Mouse (Mus musculus): ENCODE measurements at regions not wholly inside any gene's neighbourhood (a gene's known extent, or its start where the extent isn't known, plus 50 kb on each side); places are given as distances from the start of the nearest gene placed in this dataset.
A peak's percentile ranks its signal among the peaks of the same experiment; 100 is the strongest.

DNA sequence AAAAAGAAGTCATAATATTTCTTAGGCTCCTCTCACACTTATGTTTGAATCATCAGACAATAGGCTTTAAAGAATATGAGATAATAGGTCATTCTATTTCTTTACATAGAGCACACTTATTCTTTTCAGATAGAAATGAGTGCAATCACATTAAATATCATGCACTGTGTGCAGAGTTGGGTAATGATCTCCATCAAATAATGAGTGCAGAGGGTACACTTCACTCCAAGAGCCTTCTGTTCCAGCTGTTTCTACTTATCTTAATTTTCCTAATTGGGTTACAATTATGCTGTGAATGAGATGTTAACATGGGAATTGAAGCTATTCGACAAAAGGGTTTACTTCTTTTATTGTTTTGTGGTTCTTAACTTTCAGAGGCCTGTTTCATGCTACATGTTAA is 707.5 kb upstream of the Mdga2 start:
- DNase-seq (ENCODE audit: low read depth, low spot score) = no peak

- no peak for DNase-seq (ENCODE audit: low read depth, low spot score)
These were observed 692.3 kb upstream of the Mdga2 start for GRCm38 (mm10) chr12:67914603-67915002.

DNA sequence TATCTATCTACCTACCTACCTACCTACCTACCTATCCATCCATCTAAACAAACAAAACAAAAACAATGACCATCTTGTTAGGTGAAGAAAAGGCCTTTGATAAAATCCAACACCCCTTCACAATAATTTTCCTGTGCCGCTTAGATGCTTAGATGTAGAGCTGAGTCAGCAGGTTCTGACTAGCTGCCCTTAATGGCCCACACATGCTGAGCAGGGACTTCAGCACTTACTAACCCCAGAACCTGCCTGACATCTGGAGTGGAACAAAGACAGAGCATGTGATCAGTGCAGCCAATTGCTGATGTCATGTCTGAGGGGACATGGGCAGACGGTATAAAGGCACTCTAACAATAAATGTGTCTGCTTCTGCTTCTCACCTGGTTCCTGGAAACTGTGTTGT is 664.9 kb upstream of the Mdga2 start:
- DNase-seq (ENCODE audit: low read depth, low spot score) = no peak

DNA sequence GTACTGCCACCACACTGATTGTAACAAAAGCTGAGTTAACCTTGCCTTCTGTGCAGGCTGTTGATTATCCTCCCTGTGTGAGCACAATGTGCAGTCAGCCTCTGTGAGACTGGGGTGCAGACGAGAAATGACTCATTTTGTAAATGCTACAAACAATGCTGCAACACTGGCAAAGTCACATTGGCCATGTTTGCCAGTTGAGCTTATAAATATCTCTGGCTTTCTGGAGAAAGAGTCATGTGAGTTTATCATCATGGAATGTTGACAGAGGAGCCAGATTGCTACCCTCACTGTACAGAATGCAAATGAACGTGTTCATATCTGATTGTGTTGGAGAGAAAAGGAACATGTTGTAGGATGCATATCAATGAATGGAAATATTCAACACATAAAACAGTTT is 640.3 kb upstream of the Mdga2 start:
- peak; percentile 66 for DNase-seq (ENCODE audit: low read depth, low spot score)

DNA sequence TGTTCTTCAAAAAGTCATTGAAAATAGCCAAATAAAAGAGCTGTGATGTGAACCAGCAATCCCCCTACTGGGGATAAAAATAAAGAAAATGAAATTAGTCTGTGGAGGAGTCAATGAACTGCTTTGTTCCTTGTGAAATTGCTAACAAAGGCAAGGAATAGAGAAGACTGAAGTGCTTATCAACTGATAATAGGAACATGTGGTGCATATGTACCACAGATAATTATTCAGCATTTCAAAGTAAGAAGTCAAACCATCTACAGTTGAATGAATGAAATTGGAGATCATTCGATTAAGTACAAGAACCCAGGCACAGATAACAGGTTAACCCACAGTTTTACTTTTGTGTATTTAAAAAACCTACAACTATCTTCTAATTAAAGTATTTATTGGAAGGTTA is 638.4 kb upstream of the Mdga2 start:
- no peak for DNase-seq (ENCODE audit: low read depth, low spot score)

DNA sequence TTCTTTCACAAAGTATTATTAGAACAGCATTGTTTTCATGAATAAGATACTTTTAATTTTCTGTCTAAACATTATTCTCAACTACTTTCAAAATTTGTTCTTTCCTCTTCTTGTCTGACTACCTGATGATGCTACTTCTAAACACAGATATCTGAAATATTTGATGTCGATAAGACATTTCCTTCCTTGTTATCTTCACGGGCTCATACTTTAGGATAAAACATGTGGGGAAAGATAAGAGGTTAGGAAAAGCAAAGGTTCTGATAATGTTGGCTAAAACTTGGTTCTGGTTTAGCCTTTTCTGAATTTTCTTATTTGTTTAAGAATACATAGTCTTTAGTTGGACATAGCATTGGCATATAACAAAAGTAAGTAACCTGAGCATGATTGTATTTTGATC is 630.3 kb upstream of the Mdga2 start:
- no peak for DNase-seq (ENCODE audit: low read depth, low spot score)

- no peak for DNase-seq (ENCODE audit: low read depth, low spot score)
These were observed 625.2 kb upstream of the Mdga2 start for GRCm38 (mm10) chr12:67847517-67847916.

DNA sequence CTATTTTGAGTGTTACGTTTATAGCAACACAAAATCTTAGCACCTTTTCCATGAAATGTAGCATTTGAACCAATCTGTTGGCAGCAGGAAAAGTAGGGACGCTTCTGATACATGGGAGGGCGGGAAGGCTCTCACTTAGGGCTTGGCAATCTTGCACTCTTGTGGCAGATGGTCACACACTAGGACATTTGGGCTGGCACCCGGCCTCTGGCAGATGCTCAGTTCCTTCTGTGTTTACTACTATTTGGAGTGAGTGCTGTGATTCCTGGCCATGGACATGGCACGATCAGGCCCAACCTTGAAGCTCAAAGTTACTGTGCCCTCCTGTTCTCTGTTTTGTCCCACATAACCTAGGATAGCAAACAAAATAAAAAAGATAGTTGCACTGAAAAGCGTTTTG is 581.9 kb upstream of the Mdga2 start:
- DNase-seq (ENCODE audit: low read depth, low spot score) = no peak

DNA sequence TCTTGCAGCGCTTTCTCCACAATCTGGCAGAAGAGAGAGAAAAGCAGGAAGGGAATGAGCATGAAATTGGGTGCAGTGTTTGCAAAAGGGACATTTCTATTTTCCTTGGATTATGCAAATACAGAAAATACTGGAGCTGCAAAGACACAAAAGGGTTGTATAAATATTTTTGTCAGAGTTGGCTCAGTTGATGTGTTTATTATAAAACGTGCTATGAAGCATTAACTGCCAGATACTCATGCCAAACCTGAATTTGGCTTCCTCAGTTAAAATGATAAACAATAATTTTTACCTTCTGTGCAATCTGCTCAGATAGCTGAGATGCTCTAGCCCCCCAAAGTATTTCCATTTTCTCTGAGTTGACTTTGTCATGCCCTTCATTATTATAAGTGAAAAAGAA is 577.4 kb upstream of the Mdga2 start:
- DNase-seq (ENCODE audit: low read depth, low spot score) = no peak

Measured in brain, embryonic 18.5 days (tissue).